Mouse (Mus musculus): ENCODE measurements at regions not wholly inside any gene's neighbourhood (a gene's known extent, or its start where the extent isn't known, plus 50 kb on each side); places are given as distances from the start of the nearest gene placed in this dataset.

DNA sequence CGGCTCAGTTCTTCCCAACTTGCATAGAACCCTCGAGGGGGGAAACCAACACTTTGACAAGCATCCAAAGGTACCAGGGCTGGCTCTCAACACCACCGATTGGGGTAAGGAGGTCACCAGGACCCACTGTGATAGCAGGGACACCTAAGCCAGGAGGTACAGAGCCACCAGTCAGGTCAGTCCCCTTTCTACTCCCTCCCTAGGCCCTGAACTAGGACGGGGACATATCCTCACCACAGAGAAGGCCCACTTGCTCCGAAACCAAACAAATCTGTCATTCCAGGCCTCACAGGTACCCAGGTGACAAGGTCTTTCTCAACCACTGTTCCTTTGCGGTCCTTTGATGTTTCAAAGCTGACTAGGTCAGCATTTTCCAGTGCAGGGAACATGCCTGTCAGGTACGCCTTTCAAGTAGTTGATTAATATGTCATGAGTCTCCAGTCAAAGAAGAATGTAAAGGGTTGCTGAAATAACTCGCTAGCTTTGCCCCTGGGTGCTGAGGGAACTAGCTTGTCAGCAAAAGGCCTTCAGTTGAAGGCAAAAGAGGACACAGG lies 95.4 kb downstream of the Zfp36l1 start:
- no peak for DNase-seq

GRCm38 (mm10) chr12:80015938-80016337 lies 96.9 kb downstream of the Zfp36l1 start:
- no peak for DNase-seq

DNA sequence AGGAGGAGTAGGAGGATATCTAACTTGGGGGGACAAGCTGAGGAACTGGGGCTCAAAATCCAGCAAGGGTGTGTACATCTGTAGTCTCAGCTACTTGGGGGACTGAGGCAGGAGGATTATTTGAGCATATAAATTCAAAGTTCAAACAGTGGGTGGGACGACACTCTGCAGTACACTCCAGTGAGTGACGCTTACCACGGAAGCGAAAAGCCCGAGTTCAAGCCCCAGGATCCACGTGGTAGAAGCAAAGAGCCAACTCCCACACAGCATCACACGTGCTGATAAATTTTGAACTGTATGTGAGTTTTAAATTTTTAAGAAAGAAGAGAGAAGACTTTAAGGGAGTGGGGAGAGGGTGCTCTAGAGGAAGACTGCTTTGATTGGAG lies 98.2 kb downstream of the Zfp36l1 start:
- DNase-seq = no peak

- DNase-seq = peak; percentile 33 to 42
These were observed 98.8 kb downstream of the Zfp36l1 start for GRCm38 (mm10) chr12:80013904-80014597.

DNA sequence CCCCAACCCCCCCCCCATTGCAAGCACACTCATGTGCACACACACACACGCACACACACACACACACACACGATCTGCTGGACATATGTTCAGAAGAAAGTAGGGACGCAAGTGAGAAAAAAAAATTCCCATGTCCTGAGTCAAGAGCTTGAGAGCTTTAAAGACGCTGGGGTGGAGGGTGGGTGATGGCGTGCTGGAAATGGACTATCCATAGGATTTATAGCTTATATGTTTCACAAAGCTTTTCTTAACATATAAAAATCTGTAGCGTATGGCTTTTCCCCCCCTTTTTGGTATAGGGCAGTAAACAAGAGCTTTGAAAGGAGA lies 99.3 kb downstream of the Zfp36l1 start:
- DNase-seq = no peak

GRCm38 (mm10) chr12:80011916-80012315 lies 100.9 kb downstream of the Zfp36l1 start:
- no peak for DNase-seq

- DNase-seq = no peak
These were observed 101.9 kb downstream of the Zfp36l1 start for GRCm38 (mm10) chr12:80010947-80011346.

DNA sequence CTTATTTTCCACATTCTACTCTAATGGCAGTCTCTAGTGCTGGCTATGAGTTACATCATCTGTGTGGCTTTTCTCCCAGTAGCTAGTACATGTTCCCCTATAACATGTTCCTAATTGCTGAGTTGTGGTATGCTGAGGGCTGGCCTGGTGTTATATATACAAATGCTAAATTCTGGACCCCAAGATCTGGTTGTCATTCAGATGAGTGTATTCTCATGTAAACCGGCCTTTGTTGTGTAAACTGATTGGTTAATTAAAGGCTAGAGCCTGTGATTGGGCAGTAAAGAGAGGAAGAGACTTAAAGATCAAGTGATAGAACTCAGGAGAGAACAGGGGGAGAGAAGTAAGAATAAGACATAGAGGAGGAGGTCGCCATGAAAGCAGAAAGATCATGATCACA lies 102.6 kb downstream of the Zfp36l1 start:
- DNase-seq = no peak

GRCm38 (mm10) chr12:80007849-80008248 lies 105.0 kb downstream of the Zfp36l1 start:
- DNase-seq = no peak

GRCm38 (mm10) chr12:80005227-80005919 lies 107.4 kb downstream of the Zfp36l1 start:
- DNase-seq = no peak

DNA sequence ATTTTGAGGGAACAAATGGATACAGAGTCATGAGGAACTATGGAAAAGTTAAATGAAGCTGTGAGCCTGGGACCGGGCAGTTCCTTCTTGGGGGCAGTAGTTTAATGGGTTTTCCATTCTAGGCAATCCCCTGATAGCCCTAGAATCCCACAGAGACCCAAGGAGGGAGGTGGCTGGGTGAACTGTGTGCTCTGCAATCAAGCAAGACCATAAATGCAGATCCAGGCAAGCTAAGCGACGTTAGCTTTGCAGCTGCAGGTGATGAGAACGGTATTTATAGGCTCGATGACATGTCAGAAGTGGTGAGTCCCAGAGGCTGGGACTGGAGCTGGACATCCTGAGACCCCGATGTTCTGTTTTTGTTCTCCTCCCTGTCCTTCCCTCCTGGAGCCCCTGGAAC lies 108.2 kb downstream of the Zfp36l1 start:
- DNase-seq = no peak

DNA sequence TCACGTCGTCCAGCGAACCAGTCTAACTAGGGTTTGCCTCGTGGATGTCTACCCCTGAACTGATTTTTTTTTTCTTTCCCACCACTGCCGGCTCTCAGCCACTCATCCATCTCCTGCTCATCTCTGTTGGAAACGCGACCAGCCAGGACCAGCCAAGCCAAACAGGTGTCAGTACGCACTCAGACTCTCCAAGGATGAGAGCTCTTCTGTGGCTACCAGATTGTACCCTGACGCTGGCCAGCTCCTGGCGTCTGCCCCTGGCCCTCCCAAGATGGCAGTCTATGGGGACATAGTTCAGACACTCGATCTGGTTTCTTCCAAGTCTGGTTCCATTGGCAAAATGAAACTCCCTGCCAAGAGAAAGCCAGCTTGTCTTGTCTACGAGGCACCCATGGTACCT lies 109.3 kb downstream of the Zfp36l1 start:
- DNase-seq = no peak

- DNase-seq = no peak
These were observed 110.2 kb downstream of the Zfp36l1 start for GRCm38 (mm10) chr12:80002474-80003125.

DNA sequence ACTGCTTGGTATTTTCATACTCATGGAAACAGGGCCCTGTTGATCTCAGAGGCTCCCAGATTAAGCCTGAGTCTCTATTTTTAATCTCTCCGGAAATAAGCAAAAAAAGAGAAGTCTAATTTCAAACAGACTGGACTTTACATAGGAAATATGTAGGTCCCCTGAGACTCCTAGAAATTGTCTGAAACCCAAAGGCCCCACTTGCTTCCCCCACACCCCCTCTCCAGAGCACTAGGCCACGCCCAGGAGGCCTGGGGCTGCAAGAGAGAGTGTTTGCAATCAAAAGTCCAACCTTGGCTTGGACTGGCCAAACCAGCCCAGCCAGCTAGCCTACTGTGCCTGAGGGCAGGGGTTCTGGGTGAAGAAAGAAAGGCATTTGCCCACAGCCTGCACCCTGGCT lies 111.0 kb downstream of the Zfp36l1 start:
- DNase-seq = peak in 1 of 2 experiments; percentile 20

GRCm38 (mm10) chr12:79999868-80000370 lies 112.9 kb downstream of the Zfp36l1 start:
- no peak for DNase-seq

DNA sequence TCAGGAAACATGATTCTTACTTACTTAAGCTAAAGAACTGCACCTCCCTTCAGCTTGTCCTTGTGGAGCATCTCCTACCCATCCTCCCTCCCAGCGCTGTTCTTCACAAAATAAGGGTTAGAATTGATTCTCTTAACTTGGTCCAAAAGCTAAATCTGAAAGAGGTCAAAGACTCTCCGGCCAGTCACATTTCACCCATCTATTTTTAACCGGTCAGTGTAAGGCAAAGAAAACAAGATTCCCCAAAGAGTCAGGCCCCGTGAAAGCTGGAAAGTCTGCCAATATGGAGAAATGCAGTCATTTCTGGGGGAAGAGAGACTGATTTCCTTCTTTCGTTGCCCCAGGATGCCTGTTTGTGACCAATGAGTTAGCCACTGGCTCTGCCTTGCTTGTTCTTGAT lies 114.0 kb downstream of the Zfp36l1 start:
- no peak for DNase-seq

DNA sequence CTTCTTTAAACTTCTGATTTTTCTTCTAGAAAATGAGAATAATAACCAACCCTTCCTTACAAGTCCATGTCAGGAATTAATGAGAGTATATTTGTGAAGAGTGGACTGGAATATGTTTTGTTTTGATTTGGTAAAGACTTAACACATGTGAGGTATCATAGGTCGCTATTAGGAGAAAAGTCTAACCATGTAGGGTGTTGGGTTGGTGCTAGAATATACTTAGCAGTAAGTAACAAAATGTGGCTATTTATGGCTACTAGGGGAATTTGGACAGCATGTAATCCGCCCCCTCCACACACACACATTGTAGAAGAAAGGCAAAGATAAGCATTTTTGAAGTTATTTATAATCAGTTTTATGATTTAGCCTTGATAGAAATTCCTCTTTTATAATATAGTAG lies 114.5 kb downstream of the Zfp36l1 start:
- no peak for DNase-seq

GRCm38 (mm10) chr12:79997201-79997600 lies 115.6 kb downstream of the Zfp36l1 start:
- no peak for DNase-seq

DNA sequence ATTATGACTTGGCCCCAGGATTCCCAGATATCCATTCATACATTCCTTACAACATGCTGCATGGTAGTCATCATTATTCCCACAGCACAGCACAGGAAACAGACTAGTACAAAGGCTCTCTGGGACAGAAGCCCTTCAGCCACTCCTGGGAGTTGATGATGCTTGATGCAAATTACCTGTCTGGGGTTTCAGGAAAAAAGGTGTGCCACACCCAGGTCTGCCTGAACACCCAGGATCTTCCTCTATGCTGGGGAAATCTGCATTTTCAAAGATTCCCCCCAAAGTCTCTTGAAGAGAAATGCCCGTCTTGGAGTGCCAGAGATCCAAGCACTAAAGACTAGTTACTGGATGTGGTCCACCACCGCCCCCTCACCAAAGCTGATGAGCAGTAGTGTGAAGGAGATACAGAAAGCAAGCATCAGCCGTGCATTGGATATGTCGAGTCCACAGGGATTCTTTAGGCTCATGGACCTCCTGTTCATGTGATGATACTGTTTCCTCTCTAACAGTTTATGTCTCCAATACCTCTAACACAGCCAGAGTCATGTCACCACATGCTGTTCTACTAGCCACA lies 117.2 kb downstream of the Zfp36l1 start:
- DNase-seq = no peak

DNA sequence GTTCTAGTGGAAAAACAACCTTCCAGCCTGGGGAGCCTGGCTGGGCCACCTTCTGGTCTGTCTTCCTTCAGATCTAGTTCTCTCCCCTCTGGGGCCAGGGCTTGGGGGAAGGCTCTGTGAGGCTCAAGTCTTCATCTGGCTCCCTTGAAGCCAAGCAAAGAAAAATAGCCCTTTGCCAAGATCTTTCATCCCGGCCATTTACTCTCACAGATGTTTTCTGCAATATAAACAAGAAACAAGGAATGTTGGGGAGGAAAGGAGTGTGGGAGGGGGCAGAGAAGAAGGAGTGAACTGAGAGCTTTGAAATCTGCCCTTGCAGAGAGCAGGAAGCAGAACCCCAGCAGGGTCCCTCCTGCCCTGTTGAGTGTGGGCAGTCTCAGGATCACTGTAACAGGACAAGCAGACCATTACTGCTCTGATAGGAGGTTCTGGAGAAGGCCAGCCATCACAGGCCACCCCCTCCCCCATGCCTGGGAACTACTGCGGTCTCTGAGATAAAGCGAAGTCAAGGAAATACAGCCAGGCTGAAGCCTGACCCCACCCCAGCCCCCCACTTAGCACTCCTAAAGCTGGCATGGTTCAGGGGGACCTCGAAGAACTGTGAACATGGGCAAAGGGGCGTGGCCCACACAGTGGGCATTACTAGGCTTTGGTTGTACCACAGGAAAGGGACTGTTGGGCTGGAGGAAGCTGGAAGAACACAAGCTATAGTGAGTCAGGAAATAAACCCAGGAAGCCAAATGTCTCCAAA lies 118.8 kb downstream of the Zfp36l1 start:
- DNase-seq = no peak

GRCm38 (mm10) chr12:79991279-79991678 lies 121.5 kb downstream of the Zfp36l1 start:
- no peak for DNase-seq

DNA sequence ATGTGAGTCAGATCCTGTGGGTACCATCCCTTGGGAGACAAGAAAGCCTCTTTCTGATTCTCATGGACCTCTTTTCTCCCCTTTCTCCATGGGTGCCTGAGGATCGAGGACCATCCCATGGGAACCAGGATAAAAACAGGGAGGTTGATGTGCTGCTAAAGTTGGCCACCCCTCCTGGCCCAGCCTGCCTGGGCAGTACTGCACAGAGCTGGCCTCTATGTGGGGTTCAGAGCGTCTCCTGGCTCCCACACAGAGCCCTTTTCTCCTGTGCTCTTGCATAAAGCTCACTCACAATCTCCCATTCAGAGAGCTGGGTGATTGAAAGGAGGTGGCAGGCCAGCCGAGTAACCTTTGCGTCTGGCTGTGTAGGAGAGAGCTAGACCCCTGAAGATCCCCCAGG lies 122.1 kb downstream of the Zfp36l1 start:
- DNase-seq = no peak

Measured in thymus, adult 18-20 months (tissue).